Mouse (Mus musculus) ovary, postnatal 14 days (tissue): ENCODE results near the gene Flt3l.
A peak's percentile ranks its signal among the peaks of the same experiment; 100 is the strongest.
"Not testable (repeated sequence)": the region's sequence is repeated elsewhere in the genome, so short reads cannot be mapped to it uniquely, and the experiment has no call there.

Experiments
- DNase-seq: peaks from one replicate; pipeline ENCODE4 v3.0.0; 2022; ENCODE audit warnings: low spot score

The Flt3l gene

GRCm38 (mm10) chr7:45123186-45123570 is 13.1 kb downstream of the Flt3l start:
- no peak for DNase-seq

GRCm38 (mm10) chr7:45122561-45123185 is 13.6 kb downstream of the Flt3l start:
- DNase-seq: no peak

GRCm38 (mm10) chr7:45121966-45122365 is 14.3 kb downstream of the Flt3l start:
- DNase-seq: no peak

DNA sequence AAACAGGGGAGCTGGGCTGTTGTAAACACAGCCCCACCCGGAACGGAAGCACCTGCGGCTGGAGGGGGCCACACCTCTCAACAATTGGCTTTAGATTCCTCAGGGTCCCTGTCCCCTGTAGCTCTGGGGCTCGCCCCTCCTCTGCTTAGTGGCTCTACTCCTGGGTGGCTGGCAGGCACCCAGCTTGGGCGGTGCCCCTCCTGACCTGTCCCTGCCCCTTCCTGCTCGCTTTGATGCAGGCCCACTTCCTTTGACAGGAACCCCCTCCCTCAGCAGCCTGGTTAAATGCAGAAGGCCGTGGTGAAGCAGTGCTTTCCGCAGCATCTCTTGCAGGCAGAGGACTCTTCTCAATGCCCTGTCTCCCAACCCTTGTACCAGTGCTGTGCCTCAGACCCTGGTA is 14.8 kb downstream of the Flt3l start:
- no peak for DNase-seq

- DNase-seq: no peak
These were observed 16.2 kb downstream of the Flt3l start for GRCm38 (mm10) chr7:45119780-45120709.

DNA sequence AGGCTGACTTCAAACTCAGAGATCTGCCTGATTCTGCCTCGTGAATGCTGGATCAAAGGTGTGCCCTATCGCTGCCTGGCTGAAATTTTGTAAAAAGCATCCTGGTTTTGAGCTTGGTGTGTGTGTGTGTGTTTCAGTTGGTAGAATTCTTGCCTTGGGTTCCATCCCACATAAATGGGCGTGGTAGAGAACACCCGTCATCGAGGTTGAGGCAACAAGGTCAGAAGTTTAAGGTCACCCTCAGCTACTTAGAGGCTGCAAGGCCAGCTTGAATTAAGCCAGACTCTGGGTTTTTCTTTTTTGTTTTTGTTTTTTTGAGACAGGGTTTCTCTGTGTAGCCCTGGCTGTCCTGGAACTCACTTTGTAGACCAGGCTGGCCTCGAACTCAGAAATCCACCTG is 17.9 kb downstream of the Flt3l start:
- DNase-seq: no peak

DNA sequence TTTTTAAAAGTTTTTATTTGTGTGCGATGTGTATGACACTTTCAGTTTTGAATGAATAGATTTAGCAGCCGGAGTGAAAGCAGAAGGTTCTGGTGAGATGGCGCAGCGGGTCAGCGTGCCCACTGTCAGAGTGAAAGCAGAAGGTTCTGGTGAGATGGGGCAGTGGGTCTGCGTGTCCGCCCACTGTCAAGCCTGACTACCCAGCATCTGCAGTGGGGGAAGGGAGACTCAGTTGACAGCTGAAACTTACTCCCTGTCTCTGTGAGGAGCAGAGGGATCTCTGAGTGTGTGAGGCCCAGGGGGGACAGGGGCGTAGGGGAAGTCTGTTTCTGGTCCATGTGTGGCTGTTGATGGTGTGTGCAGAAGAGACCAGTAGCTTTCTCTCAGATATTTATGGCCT is 18.7 kb downstream of the Flt3l start:
- DNase-seq: no peak

- no peak for DNase-seq
These were observed 22.8 kb downstream of the Flt3l start for GRCm38 (mm10) chr7:45113476-45113875.

DNA sequence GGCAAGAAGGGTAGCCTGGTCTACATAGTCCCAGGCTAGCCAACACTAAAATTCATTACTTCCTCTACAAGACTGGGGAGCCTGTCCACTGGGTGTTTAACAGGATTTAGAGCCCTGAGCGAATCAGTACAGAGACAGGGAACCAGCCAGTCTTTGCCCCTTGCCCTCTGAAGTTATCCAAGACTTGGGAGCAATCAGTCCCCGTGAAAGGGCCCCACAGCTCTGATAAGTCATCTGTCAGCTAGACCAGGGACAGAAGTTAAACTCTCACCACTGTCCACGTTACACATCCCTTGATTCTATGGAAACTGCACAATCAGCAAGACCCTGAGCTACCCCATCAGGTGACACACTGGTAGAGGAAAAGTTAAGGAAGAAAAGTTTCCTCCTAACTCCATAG is 23.7 kb downstream of the Flt3l start:
- DNase-seq: no peak

- no peak for DNase-seq
These were observed 24.3 kb downstream of the Flt3l start for GRCm38 (mm10) chr7:45111940-45112339.

- not testable (repeated sequence) for DNase-seq
These were observed 26.1 kb downstream of the Flt3l start for GRCm38 (mm10) chr7:45110089-45110488.

GRCm38 (mm10) chr7:45107052-45107645 is 29.1 kb downstream of the Flt3l start:
- no peak for DNase-seq

GRCm38 (mm10) chr7:45106441-45106840 is 29.8 kb downstream of the Flt3l start:
- no peak for DNase-seq

DNA sequence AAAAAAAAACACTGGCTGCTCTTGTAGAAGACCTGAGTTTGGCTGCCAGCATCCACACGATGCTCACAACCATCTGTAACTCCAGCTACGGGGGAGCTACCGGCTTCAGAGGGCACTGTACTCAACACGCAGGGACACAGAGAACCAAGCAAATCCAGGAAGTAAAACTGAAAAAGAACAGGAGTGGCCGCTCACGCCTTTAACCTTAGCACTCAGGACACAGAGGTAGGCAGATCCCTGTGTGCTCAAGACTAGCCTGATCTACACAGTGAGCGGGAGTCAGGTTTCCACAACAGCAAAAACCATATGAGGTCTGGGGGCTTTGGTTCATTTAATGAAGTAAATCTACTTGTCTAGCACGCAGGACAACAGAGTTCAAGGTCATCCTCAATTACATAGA is 30.7 kb downstream of the Flt3l start:
- DNase-seq: no peak

DNA sequence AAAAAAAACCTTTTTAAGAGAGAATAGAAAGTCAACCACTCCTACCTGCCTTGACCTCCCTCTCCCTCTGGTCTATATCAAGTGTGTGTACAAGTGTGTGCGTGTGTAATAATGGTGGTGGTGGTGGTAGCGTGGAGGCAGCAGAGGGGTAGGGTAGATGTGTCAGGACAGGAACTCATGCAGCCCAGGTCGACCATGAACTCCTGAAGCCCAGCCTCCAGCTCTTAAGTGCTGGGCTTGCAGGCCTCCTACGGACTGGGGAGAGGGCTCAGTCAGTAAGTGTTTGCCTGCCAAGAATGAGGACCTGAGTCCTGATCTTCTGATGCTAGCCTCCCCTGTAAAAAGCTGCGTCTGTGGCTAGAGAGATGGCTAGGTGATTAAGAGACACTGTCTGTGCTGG is 31.3 kb downstream of the Flt3l start:
- no peak for DNase-seq

- peak; percentile 84 for DNase-seq
These were observed 32.5 kb downstream of the Flt3l start, which contains the start of gene Fcgrt for GRCm38 (mm10) chr7:45103652-45104180. Fcgrt (minus strand) TSS chr7:45103851.

DNA sequence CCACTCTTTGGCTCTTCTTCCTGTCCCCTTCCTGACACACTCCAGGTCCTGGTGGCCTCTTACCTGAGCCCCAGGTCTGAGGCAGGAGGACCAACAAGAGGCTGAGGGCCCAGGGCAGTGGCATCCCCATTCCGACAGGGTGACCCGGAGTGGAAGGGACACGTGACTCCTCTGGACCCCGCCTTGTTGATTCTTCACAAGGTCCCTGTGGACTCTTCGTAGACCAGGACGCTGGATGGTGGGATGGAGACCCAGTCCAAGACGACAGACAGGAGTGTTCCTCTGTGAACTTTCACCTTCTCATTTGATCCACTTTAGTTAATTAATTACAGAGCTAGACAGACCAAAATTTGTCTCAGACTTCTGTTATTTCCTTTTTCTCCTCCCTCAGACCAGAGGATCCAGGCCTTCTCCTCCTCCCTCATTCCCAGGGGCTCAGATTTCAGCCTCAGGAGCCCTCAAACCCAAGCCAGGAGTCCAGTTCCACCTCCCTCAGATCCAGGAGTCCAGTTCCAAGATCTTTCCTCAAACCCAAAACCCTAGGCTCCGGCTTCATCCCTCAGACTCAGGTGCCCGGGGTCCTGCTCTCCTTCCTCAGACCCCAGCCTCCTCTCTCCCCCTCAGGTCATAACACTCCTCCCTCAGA is 33.2 kb downstream of the Flt3l start:
- no peak for DNase-seq

- no peak for DNase-seq
These were observed 33.8 kb downstream of the Flt3l start for GRCm38 (mm10) chr7:45102441-45102840.

DNA sequence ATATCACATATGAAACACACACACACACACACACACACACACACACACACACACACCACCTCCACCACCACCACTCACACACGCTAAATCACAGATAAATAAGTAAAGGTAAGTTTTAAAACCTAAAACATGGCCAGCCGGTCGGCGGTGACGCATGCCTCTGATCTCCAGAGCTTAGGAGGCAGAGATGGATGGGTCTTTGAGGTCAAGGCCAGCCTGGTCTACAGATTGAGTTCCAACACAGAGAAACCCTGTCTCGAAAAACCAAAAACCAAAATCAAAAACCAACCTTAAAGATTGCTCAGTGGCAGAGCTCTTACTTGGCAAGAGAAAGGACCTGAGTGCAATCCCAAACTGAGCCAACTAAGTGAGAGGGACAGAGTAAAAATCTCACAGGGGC is 36.2 kb downstream of the Flt3l start:
- DNase-seq: no peak

DNA sequence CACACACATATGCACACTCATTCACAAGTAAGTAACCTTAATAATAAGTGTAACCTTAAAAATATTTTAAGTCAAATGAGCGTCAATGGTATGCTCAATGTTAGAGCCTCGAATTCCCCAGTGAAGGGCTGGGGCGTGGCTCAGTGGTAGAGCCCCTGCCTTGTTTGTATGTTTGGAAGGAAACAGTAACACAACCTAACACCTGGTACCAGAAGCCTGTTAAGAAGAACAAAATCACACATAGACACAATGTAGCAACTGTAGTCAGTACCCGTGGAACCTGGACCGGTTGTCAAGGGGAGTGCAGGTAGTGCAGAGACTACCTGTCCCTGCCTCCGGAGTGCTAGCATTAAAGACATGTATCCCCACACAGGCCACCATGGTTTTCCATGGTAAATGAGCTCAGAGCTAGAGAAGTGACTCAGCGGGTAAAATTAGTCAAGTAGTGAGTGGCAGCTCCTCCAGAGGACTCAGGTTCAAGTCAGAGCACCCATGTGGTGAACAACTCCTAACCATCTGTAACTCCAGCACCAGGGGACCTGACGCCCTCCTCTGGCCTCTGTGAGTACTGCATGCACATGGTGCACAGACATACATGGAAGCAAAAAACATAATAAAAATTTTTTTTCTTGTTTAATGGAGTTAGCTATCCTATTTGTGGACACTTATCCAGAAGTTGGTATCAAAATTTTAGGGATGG is 37.5 kb downstream of the Flt3l start:
- no peak for DNase-seq

DNA sequence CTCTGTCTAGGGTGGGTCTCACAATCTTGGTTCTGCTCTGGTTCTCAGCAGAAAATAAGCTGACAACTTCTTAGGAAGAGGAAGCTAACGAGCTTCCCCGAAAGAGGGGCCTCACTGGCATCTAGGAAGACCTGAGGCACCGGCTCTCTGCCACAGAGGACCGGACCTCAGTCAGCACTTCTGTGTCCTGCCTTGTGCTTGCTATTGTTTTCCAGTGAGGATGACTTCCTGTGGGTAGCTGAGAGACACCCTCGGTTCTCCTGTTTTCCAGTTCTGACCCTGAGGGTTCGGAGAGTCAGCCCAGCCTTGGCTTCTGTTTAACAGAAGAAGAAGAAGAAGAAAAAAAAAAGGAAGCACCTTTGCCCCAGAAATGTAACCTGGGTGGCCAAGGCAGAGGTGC is 38.8 kb downstream of the Flt3l start:
- DNase-seq: no peak

GRCm38 (mm10) chr7:45095965-45096364 is 40.3 kb downstream of the Flt3l start:
- not testable (repeated sequence) for DNase-seq
